Mouse (Mus musculus): ENCODE measurements around the gene Sun1.

DNA sequence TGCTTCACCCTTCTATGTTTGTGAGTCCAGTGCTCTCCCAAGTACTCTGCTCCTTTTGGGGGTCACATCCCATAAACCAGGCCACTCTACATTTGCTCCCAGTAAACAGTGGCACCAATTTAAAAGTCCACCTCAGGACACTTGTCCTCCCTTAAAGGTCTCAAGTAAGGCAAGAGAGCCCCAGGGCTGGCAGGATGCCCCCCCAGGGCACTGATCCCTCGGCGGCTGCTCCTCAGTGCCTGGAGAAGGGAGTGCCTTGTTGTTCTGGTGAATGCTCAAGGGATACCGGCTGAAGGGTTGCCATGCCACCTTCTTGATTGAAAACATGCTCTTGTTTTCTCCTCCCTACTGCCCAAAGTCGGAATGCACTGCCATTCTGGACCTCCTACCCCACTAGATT is 5.6 kb downstream of the Sun1 start:
- TF ChIP-seq CTCF (IDR thresholded peaks at IDR 0.05; ENCODE audit: low read depth, low read length) (no peak), EP300 (IDR thresholded peaks at IDR 0.05; ENCODE audit: insufficient read depth, low read depth, low read length) (no peak), POLR2A (IDR thresholded peaks at IDR 0.05; ENCODE audit: insufficient read depth, low read length) (no peak)

Measured in ES-Bruce4 (cell line).